Mouse (Mus musculus): ENCODE data around the gene Pla2g3. TPM values are rescaled to one million over a fixed set of nuclear protein-coding genes. Genes with fewer than 3 reads are reported as not detected.

Pla2g3 gene
- polyA plus RNA-seq, 1 experiment from 2014 or later, result 0.34 TPM

DNA sequence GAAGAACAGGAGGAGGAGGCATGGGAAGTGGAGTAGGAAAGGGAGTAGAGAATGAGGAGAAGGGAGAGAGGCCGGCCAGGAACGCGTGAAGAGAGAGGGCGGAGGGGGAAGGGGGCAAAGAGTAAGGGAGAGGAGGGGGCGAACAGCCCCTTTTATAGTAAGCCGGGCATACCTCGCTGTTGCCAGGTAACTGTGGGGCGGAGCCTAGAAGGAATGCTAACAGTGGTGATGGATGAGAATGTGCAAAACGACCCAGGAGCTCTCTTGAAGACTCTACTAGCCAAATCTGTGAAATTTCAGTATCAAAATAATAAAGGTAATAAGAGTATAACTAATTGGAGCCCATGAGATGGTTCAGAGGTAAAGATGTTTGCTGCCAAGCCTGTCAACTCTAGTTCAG lies 35.3 kb upstream of the Pla2g3 start:
- Histone ChIP-seq H3K9me3 (ENCODE audit: control insufficient read depth, low read length) (no peaks in the 10 kb centered on the region), H3K4me1 (ENCODE audit: control insufficient read depth in 2 of 2, insufficient read depth in 2 of 2, low read length in 2 of 2) (peaks cover 3 to 13% of the 10 kb centered on the region in 2 experiments), H3K9ac (ENCODE audit: low read length) (peak overlapping the region; percentile 84), H3K27me3 (ENCODE audit: control insufficient read depth, insufficient read depth, low read length) (no peaks in the 10 kb centered on the region), H3K4me2 (ENCODE audit: low read length) (peak overlapping the region; percentile 65), H3K4me3 (ENCODE audit: control insufficient read depth in 1 of 2, insufficient read depth in 1 of 2, low read depth in 1 of 2, low read length in 2 of 2) (peak overlapping the region; percentile 68 to 93), H3K36me3 (ENCODE audit: control insufficient read depth, insufficient read depth, low read length) (peaks cover 14% of the 10 kb centered on the region), H3K27ac (replicated peaks in 1 of 2; ENCODE audit: control insufficient read depth in 1 of 2, insufficient read depth in 1 of 2, low read depth in 2 of 2, low read length in 2 of 2) (peak overlapping the region; percentile 88 to 97)
- WGBS, result 2% methylated on average over 9 of the region's 9 CpGs
- ATAC-seq (ENCODE audit: insufficient number of reproducible peaks, insufficient read depth, low FRiP score, low read depth), result 0 out of 2 replicates have a peak, but pooled peaks have one; percentile 19

- Histone ChIP-seq H3K36me3 (ENCODE audit: control insufficient read depth, insufficient read depth, low read length) (peaks cover 14% of the 10 kb centered on the region), H3K27ac (replicated peaks in 1 of 2; ENCODE audit: control insufficient read depth in 1 of 2, insufficient read depth in 1 of 2, low read depth in 2 of 2, low read length in 2 of 2) (no peak overlapping the region), H3K9me3 (ENCODE audit: control insufficient read depth, low read length) (no peaks in the 10 kb centered on the region), H3K27me3 (ENCODE audit: control insufficient read depth, insufficient read depth, low read length) (no peaks in the 10 kb centered on the region), H3K4me1 (ENCODE audit: control insufficient read depth in 2 of 2, insufficient read depth in 2 of 2, low read length in 2 of 2) (peaks cover 3 to 13% of the 10 kb centered on the region in 2 experiments), H3K4me2 (ENCODE audit: low read length) (peak overlapping the region; percentile 65), H3K9ac (ENCODE audit: low read length) (no peak overlapping the region), H3K4me3 (ENCODE audit: control insufficient read depth in 1 of 2, insufficient read depth in 1 of 2, low read depth in 1 of 2, low read length in 2 of 2) (peak overlapping the region in 1 of 2 experiments; percentile 68; a peak in 1 of 4 replicates)
- WGBS, result 62% methylated on average over 6 of the region's 6 CpGs
- ATAC-seq (ENCODE audit: insufficient number of reproducible peaks, insufficient read depth, low FRiP score, low read depth), result no peak
These were observed 34.6 kb upstream of the Pla2g3 start for GRCm38 (mm10) chr11:3453467-3453866.

- Histone ChIP-seq H3K9me3 (ENCODE audit: control insufficient read depth, low read length) (no peaks in the 10 kb centered on the region), H3K27ac (replicated peaks in 1 of 2; ENCODE audit: control insufficient read depth in 1 of 2, insufficient read depth in 1 of 2, low read depth in 2 of 2, low read length in 2 of 2) (no peak overlapping the region), H3K4me1 (ENCODE audit: control insufficient read depth in 2 of 2, insufficient read depth in 2 of 2, low read length in 2 of 2) (peaks cover 3 to 13% of the 10 kb centered on the region in 2 experiments), H3K4me3 (ENCODE audit: control insufficient read depth in 1 of 2, insufficient read depth in 1 of 2, low read depth in 1 of 2, low read length in 2 of 2) (no peak overlapping the region), H3K9ac (ENCODE audit: low read length) (no peak overlapping the region), H3K36me3 (ENCODE audit: control insufficient read depth, insufficient read depth, low read length) (peaks cover 14% of the 10 kb centered on the region), H3K27me3 (ENCODE audit: control insufficient read depth, insufficient read depth, low read length) (no peaks in the 10 kb centered on the region), H3K4me2 (ENCODE audit: low read length) (no peak overlapping the region)
- 91% methylated on average over 3 of the region's 3 CpGs for WGBS
- no peak for ATAC-seq (ENCODE audit: insufficient number of reproducible peaks, insufficient read depth, low FRiP score, low read depth)
These were observed 33.6 kb upstream of the Pla2g3 start for GRCm38 (mm10) chr11:3454506-3454905.

DNA sequence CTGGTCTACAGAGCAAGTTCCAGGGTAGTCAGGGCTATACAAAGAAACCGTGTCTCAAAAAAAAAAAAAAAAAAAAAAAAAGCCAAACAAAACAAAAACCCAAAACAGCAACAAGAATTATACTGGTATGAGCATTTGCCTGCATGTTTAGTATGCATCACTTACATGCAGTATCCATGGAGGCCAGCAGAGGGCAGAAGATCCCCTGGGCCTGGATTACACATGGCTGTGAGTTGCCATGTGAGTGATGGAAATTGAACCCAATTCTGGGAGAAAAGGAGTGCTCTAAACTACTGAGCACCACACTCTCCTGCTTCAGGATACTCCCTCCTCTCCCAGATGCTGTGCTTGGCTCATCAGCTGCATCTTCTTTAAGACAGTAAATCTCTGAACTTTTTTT lies 31.7 kb upstream of the Pla2g3 start:
- no peak overlapping the region for H3K27ac ChIP-seq (replicated peaks in 1 of 2; ENCODE audit: control insufficient read depth in 1 of 2, insufficient read depth in 1 of 2, low read depth in 2 of 2, low read length in 2 of 2)
- no peaks in the 10 kb centered on the region for H3K9me3 ChIP-seq (ENCODE audit: control insufficient read depth, low read length)
- 50% methylated on average over 1 of the region's 1 CpGs for WGBS
- no peaks in the 10 kb centered on the region for H3K27me3 ChIP-seq (ENCODE audit: control insufficient read depth, insufficient read depth, low read length)
- H3K4me2 ChIP-seq (ENCODE audit: low read length), result no peak overlapping the region
- H3K36me3 ChIP-seq (ENCODE audit: control insufficient read depth, insufficient read depth, low read length), result peaks cover 14% of the 10 kb centered on the region
- peaks cover 3 to 9% of the 10 kb centered on the region in 2 experiments; a peak in 3 of 4 replicates for H3K4me1 ChIP-seq (ENCODE audit: control insufficient read depth in 2 of 2, insufficient read depth in 2 of 2, low read length in 2 of 2)
- ATAC-seq (ENCODE audit: insufficient number of reproducible peaks, insufficient read depth, low FRiP score, low read depth), result no peak
- H3K9ac ChIP-seq (ENCODE audit: low read length), result no peak overlapping the region
- no peak overlapping the region for H3K4me3 ChIP-seq (ENCODE audit: control insufficient read depth in 1 of 2, insufficient read depth in 1 of 2, low read depth in 1 of 2, low read length in 2 of 2)

GRCm38 (mm10) chr11:3458428-3459104 lies 29.5 kb upstream of the Pla2g3 start:
- WGBS, result 84% methylated on average over 13 of the region's 13 CpGs
- no peak overlapping the region for H3K9ac ChIP-seq (ENCODE audit: low read length)

DNA sequence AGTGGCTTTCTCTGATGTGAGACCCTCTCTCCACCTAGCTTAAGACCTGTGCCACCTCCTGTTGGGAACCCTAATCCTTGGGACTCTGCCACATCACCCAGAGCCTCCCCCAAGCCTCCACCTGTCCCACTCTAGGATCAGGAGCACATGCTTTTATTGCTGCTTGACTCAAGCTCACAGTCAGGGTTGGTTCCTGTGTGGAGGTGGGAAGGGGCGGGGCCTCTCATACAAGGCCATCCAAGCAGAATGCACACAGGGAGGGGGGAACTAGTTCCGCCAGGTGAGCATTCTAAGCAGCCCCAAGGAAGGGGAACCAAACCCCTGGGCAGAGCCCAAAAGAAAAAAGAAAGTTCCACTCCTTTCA lies 29.0 kb upstream of the Pla2g3 start:
- H3K9ac ChIP-seq (ENCODE audit: low read length), result no peak overlapping the region
- no peak overlapping the region for H3K4me2 ChIP-seq (ENCODE audit: low read length)
- no peaks in the 10 kb centered on the region for H3K4me1 ChIP-seq (ENCODE audit: control insufficient read depth in 2 of 2, insufficient read depth in 2 of 2, low read length in 2 of 2)
- no peak overlapping the region for H3K4me3 ChIP-seq (ENCODE audit: control insufficient read depth in 1 of 2, insufficient read depth in 1 of 2, low read depth in 1 of 2, low read length in 2 of 2)
- H3K27ac ChIP-seq (replicated peaks in 1 of 2; ENCODE audit: control insufficient read depth in 1 of 2, insufficient read depth in 1 of 2, low read depth in 2 of 2, low read length in 2 of 2), result no peak overlapping the region
- peaks cover 14% of the 10 kb centered on the region for H3K36me3 ChIP-seq (ENCODE audit: control insufficient read depth, insufficient read depth, low read length)
- H3K9me3 ChIP-seq (ENCODE audit: control insufficient read depth, low read length), result no peaks in the 10 kb centered on the region
- no peaks in the 10 kb centered on the region for H3K27me3 ChIP-seq (ENCODE audit: control insufficient read depth, insufficient read depth, low read length)
- ATAC-seq (ENCODE audit: insufficient number of reproducible peaks, insufficient read depth, low FRiP score, low read depth), result no peak
- WGBS, result 73% methylated on average over 2 of the region's 2 CpGs

More at GRCm38 (mm10) chr11:3458428-3459104, 29.5 kb upstream of the Pla2g3 start:
- Histone ChIP-seq H3K4me3 (ENCODE audit: control insufficient read depth in 1 of 2, insufficient read depth in 1 of 2, low read depth in 1 of 2, low read length in 2 of 2) (no peak overlapping the region), H3K4me2 (ENCODE audit: low read length) (no peak overlapping the region), H3K36me3 (ENCODE audit: control insufficient read depth, insufficient read depth, low read length) (peaks cover 14% of the 10 kb centered on the region), H3K27ac (replicated peaks in 1 of 2; ENCODE audit: control insufficient read depth in 1 of 2, insufficient read depth in 1 of 2, low read depth in 2 of 2, low read length in 2 of 2) (no peak overlapping the region), H3K27me3 (ENCODE audit: control insufficient read depth, insufficient read depth, low read length) (no peaks in the 10 kb centered on the region), H3K9me3 (ENCODE audit: control insufficient read depth, low read length) (no peaks in the 10 kb centered on the region), H3K4me1 (ENCODE audit: control insufficient read depth in 2 of 2, insufficient read depth in 2 of 2, low read length in 2 of 2) (no peaks in the 10 kb centered on the region)
- ATAC-seq (ENCODE audit: insufficient number of reproducible peaks, insufficient read depth, low FRiP score, low read depth), result no peak

DNA sequence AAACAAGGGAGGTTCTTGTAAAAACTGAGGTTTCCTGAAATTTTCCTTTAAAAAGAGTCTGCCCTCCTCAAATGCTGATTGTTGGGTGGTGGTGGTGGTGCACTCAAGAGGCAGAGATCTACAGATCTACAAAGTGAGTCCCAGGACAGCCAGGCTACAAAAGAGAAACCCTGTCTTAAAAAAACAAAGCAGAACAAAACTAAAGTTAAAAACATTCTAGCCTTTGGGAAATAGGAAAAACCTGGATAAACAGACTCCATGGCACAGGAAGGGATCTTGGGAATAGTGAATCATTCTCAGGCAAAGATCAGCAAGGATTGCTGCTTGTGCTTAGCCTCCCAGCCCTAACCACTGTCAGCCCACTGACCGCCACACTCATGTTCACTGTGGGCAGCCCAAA lies 25.2 kb upstream of the Pla2g3 start:
- no peaks in the 10 kb centered on the region for H3K9me3 ChIP-seq (ENCODE audit: control insufficient read depth, low read length)
- H3K4me3 ChIP-seq (ENCODE audit: control insufficient read depth in 1 of 2, insufficient read depth in 1 of 2, low read depth in 1 of 2, low read length in 2 of 2), result no peak overlapping the region
- no peak overlapping the region for H3K27ac ChIP-seq (replicated peaks in 1 of 2; ENCODE audit: control insufficient read depth in 1 of 2, insufficient read depth in 1 of 2, low read depth in 2 of 2, low read length in 2 of 2)
- H3K9ac ChIP-seq (ENCODE audit: low read length), result no peak overlapping the region
- H3K27me3 ChIP-seq (ENCODE audit: control insufficient read depth, insufficient read depth, low read length), result no peaks in the 10 kb centered on the region
- H3K36me3 ChIP-seq (ENCODE audit: control insufficient read depth, insufficient read depth, low read length), result no peaks in the 10 kb centered on the region
- ATAC-seq (ENCODE audit: insufficient number of reproducible peaks, insufficient read depth, low FRiP score, low read depth), result no peak
- WGBS, result 79% methylated on average over 1 of the region's 1 CpGs
- H3K4me1 ChIP-seq (ENCODE audit: control insufficient read depth in 2 of 2, insufficient read depth in 2 of 2, low read length in 2 of 2), result no peaks in the 10 kb centered on the region
- H3K4me2 ChIP-seq (ENCODE audit: low read length), result no peak overlapping the region

GRCm38 (mm10) chr11:3471448-3471850 lies 16.6 kb upstream of the Pla2g3 start:
- 24% methylated on average over 11 of the region's 11 CpGs for WGBS
- Histone ChIP-seq H3K27ac (replicated peaks in 1 of 2; ENCODE audit: control insufficient read depth in 1 of 2, insufficient read depth in 1 of 2, low read depth in 2 of 2, low read length in 2 of 2) (no peak overlapping the region), H3K4me2 (ENCODE audit: low read length) (no peak overlapping the region), H3K4me1 (ENCODE audit: control insufficient read depth in 2 of 2, insufficient read depth in 2 of 2, low read length in 2 of 2) (no peaks in the 10 kb centered on the region), H3K36me3 (ENCODE audit: control insufficient read depth, insufficient read depth, low read length) (no peaks in the 10 kb centered on the region), H3K4me3 (ENCODE audit: control insufficient read depth in 1 of 2, insufficient read depth in 1 of 2, low read depth in 1 of 2, low read length in 2 of 2) (no peak overlapping the region), H3K27me3 (ENCODE audit: control insufficient read depth, insufficient read depth, low read length) (0 out of 2 replicates have a peak, but pooled peaks cover 4% of the 10 kb centered on the region), H3K9ac (ENCODE audit: low read length) (no peak overlapping the region), H3K9me3 (ENCODE audit: control insufficient read depth, low read length) (no peaks in the 10 kb centered on the region)
- no peak for ATAC-seq (ENCODE audit: insufficient number of reproducible peaks, insufficient read depth, low FRiP score, low read depth)

Measured in heart, embryonic 14.5 days (tissue).